Mouse (Mus musculus): ENCODE results near the gene Gm37240. TPM values are rescaled to one million over a fixed set of nuclear protein-coding genes. Genes with fewer than 3 reads are reported as not detected.

The Gm37240 gene
- total RNA-seq, 2 experiments from 2014 or later = not detected

DNA sequence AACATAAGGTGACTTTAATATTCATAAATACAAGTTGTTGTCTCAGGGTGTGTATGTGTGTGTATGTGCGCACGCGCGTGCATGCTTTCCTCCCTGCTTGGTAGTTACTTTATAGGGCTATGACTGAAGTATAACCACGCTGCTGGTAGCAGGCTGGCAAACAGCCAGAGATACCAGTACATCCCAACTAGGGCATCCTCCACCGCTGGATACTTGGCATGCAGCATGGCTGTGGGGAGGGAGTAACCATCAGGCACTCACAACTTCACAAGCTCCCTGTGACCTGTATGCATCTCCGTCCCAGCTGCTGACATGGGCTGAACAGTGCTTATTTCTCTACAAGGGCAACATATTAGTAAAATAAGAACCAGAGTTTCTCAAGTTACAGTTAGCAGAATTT, 227.6 kb downstream of the Gm37240 start:
- no peak for ATAC-seq (replicated peaks; ENCODE audit: low FRiP score, poor library complexity, severe bottlenecking)

DNA sequence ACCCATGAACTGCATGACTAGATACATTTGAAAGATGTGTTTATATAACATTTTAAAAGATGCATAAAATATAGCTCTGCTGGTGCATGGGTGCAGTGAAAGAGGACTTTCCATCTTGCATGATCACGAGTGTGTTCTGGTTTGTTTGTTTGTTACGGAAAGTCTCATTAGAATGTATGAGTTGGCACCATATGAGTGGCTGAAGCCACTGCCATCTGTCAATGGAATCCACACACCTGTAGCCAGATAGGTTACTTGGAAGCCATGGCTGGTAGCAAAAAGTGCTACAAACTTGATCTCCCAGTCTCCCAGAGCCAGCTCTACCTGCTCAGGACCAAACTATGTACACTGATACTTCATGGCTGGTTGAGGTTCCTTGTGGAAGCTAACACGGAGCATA, 231.8 kb downstream of the Gm37240 start:
- no peak for ATAC-seq (replicated peaks; ENCODE audit: low FRiP score, poor library complexity, severe bottlenecking)

DNA sequence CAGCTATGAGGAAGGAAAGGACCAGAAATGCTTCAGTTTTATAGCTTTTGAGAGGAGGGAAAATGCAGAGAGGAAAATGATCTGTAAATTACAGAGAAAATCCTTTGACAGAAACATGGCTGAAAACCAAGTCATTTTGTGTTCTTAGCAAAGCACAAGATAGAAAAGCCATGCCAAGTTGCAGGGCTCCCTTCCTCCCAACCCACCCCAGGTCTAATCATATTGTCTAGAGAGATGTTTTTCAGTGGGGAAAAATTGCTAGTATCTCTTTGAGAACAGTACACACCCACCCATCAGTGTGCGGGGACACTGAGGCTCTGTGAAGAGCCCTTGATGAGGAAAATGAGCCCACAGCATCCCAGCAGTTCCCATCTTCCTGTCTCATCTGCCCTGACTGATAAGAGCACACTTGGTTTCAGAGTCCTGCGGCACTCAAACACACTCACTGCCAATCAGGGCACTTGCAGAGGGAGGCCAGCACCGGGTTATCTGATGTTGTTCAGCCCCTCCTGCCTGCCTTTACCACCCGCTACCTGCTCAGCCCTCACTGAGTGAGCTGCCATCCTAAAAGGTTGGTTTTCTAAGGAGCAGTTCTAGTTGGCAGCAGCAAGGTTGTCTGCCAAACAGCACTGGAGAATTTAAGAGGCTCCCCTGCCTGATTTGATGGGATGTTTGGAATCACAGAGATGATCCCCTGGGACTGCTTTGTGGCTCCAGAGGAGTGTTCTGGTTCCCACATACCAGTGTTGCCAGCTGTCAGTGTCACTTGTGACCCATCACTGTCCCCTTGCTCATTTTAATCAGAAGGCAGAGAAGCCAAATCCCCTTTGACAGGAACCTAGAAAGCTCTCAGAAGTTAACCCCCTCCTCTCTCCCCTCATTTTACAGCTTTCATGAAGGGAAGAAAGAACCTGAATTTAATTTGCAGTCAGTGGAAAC, 234.3 kb downstream of the Gm37240 start:
- ATAC-seq (replicated peaks; ENCODE audit: low FRiP score, poor library complexity, severe bottlenecking) = no peak

DNA sequence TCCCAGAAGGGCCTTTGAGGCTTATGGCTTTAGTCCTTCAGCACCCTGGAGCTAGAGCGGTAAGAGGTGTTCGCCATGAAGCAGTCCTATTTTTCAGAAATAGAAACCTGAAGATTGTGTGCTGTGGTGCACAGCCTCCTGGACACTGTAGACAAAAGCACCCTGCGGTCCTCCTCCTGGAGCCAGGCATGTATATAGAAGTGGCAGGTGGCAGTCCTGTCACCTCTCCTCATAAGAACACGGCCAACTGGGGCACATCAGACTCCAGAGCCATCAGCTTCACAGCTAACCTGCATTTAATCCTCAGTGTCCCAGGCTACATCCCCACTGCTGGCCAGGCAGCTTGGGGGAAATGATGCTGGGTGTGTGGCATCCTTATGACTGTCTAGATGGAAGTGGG, 238.1 kb downstream of the Gm37240 start:
- no peak for ATAC-seq (replicated peaks; ENCODE audit: low FRiP score, poor library complexity, severe bottlenecking)

DNA sequence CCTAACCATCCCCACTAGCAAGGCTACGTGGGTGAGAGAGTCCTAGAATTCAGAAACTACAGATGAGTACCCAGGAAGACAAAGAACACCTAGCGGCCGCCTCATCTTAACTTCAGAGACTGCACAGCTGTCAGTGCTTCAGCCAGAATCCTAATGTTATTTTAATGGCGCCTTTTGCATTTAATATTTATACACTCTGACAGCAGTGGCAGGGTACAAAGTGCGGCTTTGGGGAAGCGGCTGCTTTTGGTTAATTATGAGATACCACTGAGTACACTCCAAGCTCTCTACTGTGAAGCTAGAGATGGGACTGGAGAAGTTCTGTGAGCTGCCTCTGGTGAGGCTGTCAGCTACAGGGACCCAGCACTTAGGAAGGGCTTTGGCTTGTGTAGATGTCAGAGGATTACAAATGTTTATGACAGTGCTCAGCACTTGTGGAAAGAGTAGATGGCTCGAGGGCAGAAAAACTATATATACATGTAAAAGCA, 241.8 kb downstream of the Gm37240 start:
- no peak for ATAC-seq (replicated peaks; ENCODE audit: low FRiP score, poor library complexity, severe bottlenecking)

DNA sequence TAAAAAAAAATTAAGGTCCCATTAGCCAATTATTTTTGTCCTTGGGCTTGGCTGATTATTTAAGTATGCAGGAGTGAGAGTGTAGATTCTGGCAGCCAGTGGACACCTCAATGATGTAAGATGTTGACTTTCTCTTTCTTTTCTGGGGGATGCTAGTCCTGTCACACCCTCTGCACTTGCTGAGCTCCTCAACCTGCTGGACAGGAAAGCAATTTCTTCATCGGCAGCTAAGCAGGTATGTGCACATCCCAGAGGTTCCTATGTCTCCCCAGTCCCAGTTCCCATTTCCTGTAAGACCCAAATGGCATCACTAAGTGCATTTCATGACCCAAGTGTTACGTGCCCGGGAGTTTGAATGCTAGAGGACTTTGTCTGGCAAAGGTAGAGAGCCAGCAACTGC, 242.5 kb downstream of the Gm37240 start:
- no peak for ATAC-seq (replicated peaks; ENCODE audit: low FRiP score, poor library complexity, severe bottlenecking)

DNA sequence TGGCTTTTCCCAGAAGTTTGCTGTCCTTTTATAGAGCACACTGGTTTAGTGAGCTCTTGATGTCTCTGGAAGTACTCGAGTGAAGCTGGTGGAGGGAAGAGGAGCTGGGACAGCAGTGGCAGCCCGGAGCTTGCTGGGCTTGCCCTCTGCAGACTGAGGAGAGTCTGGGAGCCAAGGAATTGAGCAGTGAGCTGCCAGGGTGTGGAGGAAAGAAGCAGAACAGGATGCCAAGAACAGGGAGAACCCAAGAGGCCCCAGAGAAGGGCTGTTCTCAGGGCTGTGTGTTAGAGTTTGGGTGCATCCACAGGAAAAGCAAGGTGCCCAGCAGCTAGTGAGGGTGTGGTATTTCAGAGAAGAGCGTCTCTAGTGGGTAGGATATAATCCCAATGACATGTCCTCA, 245.6 kb downstream of the Gm37240 start:
- ATAC-seq (replicated peaks; ENCODE audit: low FRiP score, poor library complexity, severe bottlenecking) = no peak

DNA sequence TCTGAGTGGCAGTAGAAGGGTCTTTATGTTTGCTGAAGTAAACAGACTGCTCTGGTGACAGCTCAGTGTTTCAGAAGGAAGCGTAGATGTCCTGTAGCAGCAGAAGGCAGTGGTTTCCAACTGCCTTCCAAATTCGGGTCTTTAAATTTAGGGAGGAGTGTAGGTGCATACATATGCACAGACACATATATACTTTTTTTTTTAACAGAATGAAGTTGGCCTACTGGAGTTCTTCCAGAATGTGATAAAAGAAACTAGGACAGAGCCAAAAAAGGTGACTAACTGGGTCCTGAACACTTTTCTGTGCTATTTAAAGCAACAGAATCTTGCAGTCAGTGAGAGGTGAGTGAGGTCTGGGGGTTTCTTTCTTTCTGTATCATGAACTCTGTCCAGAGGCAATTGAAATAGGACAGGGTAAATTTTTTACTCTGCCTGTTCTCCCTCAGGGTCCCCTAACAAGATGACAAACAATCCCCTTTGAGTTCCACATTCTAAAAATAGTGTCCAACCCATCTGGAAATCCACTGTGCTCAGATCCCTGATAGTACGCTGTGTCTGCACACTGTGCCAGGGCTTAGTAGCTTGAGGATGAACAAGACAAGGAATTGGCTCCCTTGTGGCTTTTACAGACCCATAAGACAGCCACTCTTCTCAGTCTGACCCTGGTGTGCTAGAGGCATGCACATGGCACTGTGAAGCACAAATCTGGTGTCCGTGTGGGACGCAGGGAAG, 250.4 kb downstream of the Gm37240 start:
- ATAC-seq (replicated peaks; ENCODE audit: low FRiP score, poor library complexity, severe bottlenecking) = no peak

DNA sequence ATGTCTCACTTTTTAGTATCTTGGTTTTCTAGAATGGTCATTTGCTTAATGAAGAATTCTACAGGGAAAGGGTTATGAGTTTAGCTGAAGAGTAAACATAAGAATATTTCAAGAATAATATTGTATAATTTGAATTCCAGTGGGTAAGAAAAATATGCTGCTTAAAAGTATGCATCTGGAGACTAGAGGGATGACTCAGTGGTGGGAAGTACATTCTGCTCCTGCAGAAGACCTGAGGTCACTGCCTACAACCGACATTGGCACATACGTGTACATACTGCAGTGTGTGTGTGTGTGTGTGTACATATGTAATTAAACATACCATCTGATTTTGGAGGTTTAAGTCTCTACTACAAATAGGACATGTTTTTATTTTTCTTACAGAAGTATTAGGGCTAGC, 251.7 kb downstream of the Gm37240 start:
- no peak for ATAC-seq (replicated peaks; ENCODE audit: low FRiP score, poor library complexity, severe bottlenecking)

DNA sequence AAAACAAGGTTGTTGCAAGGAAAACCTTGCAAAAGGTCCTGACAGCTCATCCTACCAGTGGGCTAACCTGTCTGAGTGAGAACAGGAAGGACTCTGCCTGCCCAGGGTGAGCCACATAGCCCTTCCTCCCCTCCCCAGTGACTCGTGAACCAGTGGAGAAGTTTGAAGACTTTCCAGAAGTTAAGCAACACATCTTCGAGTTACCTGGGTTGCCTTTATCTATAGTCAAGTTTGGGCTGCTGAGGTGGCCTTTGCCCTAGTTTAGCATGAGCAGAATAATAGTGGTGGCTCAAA, 252.2 kb downstream of the Gm37240 start:
- ATAC-seq (replicated peaks; ENCODE audit: low FRiP score, poor library complexity, severe bottlenecking) = no peak

DNA sequence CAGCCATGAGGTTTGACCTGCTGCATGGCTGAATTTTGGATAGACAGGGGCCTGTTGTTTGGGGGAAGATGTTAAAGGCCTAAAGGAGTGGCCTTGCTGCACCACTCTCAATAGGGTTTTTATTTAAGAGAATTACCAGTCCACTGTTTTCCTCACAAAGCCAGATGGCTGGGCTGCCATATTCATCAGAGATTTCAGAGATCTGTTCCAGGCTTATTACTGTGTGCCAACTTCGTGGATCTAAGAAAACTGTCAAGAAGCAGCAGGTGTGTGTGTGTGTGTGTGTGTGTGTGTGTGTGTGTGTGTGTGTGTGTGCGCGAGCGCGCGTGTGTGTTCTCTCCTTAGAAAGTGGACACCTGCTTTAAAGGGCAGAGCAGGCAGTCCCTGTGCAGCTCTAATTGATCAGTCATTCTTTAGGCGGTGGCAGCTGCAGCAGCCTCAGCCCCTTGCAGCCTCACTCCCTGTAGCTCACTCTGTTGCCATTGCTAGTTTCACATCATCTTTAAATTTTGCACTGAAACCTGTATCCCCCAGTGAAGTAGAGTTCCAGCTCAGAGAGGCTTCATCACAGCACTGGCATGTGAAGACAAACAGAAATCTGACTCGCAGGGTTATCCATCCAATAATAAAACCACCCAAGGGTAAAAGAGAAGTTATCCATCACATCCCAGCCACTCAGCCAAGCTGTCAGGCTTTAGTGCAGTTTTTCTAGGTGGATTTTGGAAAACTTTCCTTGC, 252.8 kb downstream of the Gm37240 start:
- ATAC-seq (replicated peaks; ENCODE audit: low FRiP score, poor library complexity, severe bottlenecking) = no peak

DNA sequence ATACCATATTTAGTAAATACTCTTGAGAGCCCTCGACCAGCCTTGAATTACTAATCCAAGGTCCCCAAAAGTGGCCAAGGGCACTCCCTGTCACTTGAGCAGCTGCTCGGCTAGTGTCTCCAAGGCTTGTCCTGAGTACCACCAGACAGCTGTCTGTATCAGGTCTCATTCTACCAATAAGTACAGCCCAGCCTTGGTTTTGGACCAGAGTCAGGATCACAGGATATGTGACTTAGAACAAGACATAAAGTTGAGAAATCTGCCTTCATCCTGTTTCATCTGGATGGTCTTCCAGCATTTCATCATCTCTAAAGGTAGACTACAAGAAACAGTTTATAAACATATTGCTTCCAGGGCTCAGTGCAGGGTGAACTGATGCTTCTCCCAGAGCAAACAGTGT, 253.6 kb downstream of the Gm37240 start:
- no peak for ATAC-seq (replicated peaks; ENCODE audit: low FRiP score, poor library complexity, severe bottlenecking)

DNA sequence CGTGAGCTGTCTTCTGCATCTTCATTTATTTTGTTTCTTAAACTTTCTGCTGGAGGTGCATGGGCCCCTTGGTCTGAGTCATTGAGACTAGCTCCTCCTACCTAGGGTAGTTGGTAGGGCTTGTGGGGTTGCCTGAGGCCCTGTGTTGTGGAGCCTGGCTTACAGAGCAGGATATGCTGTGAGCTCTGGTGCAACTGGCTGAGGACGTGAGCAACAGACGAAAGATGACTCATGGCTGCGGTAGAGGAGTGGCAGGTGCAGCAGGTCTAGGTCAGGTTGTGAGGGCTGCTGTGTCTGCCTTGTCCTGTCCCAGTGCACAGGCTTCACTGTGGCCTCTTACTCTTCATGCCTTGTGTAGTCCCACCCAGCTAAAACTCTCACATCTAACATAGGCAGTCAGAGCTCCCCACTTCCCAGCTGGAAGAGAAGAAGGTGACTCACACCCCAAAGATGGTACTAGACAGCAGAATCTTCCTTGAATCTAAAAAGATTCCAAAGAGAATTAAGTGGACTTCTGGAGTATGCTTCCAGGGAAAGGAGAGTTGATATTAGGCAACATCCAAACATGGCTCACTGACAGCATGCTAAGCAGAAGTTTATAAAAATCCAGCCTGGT, 257.3 kb downstream of the Gm37240 start:
- no peak for ATAC-seq (replicated peaks; ENCODE audit: low FRiP score, poor library complexity, severe bottlenecking)

DNA sequence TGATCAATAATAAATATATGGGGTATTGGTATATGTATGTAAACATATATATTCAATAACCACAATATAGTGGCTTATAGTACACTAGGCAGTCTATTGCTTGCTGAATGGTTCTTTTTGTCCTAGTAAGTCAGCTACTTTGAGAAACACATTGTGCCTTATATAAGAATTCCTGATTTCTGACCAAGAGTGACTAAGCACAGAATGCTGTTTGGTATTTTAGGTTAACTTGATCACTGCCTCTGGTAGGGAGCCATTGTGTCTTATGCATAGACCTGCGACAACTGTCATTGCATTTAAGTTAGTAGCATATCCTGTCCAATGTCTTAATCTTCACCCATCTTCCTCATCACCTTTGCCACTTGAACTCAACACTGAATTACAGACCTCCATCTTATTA, 267.6 kb downstream of the Gm37240 start:
- ATAC-seq (replicated peaks; ENCODE audit: low FRiP score, poor library complexity, severe bottlenecking) = no peak

DNA sequence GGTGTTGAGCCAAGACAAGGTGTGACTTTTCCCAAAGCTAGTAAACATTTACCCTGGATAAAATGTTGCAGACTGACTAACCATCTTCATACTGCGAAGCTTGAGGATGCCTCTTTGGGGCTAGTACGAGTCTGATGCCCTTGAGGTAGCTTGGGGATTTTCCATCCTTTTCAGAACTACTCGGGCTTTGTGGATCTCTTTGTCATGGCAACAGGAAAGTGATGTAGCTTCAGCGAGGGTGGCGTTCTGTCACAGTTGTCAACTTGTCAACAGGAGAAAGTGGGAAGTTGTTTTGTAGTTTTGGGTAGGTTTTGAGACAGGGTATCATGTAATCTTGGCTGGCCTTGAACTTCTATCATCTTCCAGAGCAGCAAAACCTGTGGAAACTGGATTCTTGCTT, 268.0 kb downstream of the Gm37240 start:
- no peak for ATAC-seq (replicated peaks; ENCODE audit: low FRiP score, poor library complexity, severe bottlenecking)

DNA sequence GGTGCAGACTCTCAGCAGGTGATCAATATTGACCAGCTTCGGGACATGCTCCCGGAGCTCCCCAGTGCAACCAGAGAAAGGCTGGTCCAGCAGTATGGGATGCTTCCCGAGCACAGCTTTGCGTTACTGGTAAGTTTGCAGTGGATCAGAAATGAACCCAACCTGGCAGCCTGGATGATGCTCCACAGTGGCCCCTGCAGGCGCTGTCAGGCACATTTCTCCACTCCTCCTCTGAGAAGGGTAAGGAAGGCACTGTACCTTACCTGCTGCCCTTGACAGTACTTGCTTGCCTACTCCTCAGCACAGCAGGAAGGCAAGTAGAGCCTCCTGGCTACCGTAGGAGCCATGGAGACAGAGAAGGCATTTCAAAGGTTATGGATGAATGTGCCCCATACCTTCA, 268.4 kb downstream of the Gm37240 start:
- ATAC-seq (replicated peaks; ENCODE audit: low FRiP score, poor library complexity, severe bottlenecking) = no peak

DNA sequence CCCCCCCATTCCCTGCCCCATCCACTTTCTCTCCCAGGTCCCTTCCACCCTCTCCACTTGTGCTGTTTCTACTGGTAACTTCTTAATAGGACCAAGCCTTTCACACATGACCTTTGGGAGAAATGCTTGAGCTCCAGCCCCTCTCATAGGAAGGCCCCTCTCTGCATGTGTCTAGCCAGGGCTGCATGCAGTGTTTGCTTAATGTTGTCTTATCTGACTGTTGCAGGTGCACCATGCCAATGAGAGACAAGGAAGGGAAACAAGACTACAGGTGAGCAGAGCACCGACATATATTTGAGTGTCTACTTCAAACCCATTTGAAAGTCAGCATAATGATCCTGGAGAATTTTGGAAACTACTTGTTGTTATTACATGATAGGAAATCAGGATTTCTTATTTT, 270.9 kb downstream of the Gm37240 start:
- no peak for ATAC-seq (replicated peaks; ENCODE audit: low FRiP score, poor library complexity, severe bottlenecking)

DNA sequence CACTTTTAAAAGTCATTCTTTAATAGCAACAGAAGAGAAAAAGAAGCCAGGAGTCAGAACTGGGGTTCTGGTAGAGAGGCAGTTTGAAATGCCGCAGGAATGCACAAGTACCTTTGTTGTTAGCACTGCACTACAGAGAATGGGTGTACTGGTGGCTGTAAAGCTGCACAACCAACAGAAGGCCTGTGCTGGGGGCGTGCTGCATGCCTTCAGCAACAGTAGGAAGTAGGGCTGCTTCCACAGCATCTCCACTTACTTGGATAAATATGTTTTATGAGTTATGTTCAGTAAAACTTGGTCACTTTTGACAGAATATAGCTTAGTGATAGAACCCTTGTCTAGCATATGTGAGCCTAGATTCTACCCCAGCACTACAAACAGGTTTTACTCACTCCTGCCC, 279.6 kb downstream of the Gm37240 start:
- no peak for ATAC-seq (replicated peaks; ENCODE audit: low FRiP score, poor library complexity, severe bottlenecking)

DNA sequence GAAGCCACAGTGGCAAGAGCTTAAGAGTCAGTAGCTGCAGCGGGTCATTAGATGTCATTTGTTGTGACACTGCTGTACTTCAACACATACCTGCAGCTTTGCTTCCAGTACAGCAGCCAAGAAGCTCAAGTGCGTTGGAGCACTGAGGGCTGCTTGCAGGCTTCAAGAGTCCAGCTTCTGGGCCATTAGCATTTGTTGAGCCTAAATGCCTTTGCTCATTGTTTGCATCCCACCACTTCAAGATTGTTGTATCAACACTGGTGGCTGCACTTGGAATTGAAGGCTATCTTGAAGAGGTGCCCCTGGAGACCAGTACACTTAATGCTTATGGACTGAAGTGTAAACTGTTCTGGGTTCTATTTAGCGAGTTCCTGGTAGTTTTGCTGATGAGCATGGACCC, 280.4 kb downstream of the Gm37240 start:
- ATAC-seq (replicated peaks; ENCODE audit: low FRiP score, poor library complexity, severe bottlenecking) = no peak

DNA sequence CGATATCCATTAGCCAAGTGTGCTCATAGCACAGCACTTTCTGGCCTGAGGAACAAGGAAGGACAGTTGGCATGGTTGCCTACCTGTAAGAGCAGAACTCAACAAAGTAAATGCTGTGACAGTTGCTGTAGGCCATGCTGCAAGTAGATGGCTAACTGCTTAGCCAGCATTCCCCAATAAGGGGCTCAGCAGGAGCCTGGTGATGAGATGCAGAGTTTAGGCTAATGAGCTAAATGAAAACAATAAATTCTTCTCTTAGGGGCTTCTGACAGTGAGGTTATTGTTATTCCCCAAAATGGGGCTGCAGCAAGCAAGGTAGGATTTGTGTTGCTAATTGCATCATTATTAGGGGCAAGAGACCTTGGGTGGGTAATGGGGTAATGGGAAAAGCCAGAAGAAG, 283.5 kb downstream of the Gm37240 start:
- no peak for ATAC-seq (replicated peaks; ENCODE audit: low FRiP score, poor library complexity, severe bottlenecking)

Measured in erythroblast, adult 5-6 weeks (primary cell).